Mouse (Mus musculus) urinary bladder, postnatal 10 days (tissue): ENCODE data around the gene Cisd1.
"Not testable (repeated sequence)": the region's sequence is repeated elsewhere in the genome, so short reads cannot be mapped to it uniquely, and the experiment has no call there.

Experiments
- DNase-seq: peaks from one replicate; pipeline ENCODE4 v3.0.0; 2022; ENCODE audit warnings: low spot score

Cisd1 gene

DNA sequence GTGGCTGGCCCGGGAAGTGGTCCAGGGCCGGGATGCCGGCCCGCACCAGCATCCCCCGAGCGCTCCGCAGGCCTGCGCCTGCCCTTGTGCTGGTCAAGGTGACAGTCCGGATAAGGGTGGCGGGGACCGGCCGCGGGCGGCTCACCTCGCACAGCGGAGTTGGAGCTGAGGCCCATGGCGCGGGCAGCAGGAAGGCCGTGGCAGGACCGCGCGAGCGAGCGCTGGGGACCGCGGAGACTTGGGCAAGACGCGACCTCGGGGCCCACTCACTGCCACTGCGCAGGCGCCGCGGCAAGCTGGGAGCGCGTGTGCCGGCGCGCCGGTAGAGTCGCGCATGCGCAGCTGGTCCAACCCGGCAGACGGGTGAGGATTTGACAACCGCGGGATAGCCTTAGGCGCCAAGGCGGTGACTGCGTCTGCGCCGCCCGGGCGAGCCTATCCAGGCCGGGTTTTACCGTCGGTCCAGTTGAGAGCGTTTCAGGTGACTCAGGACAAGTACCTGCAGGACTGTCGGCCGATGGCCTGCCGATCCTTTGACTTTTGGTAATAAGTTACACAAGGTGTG is at the start of gene Cisd1:
Gene Cisd1 (minus strand): TSS at position 376 of the 565 bp plus-strand sequence.
- DNase-seq = peak; percentile 78

DNA sequence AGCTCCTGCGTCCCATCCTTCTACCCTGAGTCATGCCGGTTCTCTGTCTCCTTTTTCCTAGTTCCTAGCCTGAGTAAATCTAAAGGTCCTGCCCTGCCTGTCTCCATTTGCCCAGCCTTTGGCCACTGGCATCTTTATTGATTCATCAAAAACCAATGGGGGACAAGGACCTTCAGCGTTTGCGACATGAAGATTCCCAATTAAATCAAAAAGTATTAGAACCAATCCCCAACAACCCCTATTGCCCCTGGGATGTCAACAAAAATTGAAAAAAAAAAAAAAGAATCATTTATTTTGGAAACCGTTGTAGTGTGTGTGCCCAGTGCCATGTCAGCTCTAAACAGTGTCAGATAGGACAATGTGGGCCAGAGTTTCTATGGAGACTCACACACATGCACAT is 44.6 kb upstream of the Cisd1 start:
- no peak for DNase-seq

GRCm38 (mm10) chr10:71384159-71385044 is 39.6 kb upstream of the Cisd1 start:
- no peak for DNase-seq

DNA sequence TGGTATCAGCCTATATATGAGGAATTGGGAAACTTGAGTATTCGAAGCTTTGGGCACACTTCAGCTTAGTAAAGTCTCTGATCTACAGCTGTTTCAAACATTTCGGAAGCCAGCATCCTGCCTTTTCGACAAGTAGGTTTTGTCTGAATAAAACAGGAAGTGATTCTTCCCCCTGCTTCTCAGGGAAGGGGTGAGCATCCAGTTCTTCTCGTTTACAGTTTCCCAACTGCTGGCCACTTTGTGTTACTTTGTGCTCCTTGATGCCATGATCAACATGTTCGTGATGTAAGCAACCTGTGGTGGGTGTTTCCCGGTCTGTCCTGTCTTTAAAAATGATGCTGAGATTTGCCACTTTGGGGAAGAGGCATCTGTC is 38.8 kb upstream of the Cisd1 start:
- not testable (repeated sequence) for DNase-seq

- DNase-seq = no peak
Measured at GRCm38 (mm10) chr10:71382858-71383551, 38.3 kb upstream of the Cisd1 start.

DNA sequence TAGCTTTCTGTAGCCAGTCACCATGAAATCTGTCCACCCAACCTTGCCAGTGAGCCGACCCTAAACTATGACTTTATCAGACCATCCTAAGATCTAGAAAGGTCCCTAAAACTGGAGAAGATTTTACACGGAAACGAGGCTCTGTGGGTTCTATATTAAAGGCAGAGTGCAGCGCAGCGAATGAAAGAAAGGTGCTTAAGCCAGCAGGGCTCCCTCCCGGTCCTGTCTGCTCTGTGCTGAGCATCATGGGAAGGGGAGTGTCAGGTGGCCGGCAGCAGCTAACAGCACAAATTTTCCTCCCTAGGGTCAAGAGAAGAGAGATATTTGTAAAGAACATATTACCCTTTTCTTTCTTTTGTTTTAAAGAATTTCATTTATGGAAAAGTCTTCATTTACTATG is 37.4 kb upstream of the Cisd1 start:
- DNase-seq = no peak

- no peak for DNase-seq
Measured at GRCm38 (mm10) chr10:71381471-71382033, 36.8 kb upstream of the Cisd1 start.

GRCm38 (mm10) chr10:71380406-71380805 is 35.7 kb upstream of the Cisd1 start:
- DNase-seq = no peak

GRCm38 (mm10) chr10:71376014-71376413 is 31.3 kb upstream of the Cisd1 start:
- no peak for DNase-seq

- no peak for DNase-seq
Measured at GRCm38 (mm10) chr10:71373706-71374105, 29.0 kb upstream of the Cisd1 start.

GRCm38 (mm10) chr10:71371881-71372280 is 27.1 kb upstream of the Cisd1 start:
- DNase-seq = no peak

DNA sequence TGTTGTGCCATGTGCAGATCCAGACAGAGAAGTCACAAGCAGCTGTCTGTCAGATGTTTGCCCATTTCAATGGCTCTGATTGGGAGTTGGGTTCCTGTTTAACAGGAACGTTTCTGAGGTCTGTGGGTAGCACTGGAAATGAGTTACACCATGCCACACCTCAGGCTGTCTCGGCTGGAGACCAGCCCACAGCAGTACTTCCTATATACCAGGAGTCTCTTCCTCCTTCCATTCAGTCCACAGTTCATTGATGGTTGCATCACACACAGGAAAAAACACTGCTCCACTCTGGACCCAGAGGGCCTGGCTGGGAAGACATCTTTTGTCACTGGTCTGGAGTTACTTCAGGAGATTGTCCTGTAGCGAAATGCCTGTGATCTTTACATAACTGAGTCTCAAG is 24.7 kb upstream of the Cisd1 start:
- no peak for DNase-seq

DNA sequence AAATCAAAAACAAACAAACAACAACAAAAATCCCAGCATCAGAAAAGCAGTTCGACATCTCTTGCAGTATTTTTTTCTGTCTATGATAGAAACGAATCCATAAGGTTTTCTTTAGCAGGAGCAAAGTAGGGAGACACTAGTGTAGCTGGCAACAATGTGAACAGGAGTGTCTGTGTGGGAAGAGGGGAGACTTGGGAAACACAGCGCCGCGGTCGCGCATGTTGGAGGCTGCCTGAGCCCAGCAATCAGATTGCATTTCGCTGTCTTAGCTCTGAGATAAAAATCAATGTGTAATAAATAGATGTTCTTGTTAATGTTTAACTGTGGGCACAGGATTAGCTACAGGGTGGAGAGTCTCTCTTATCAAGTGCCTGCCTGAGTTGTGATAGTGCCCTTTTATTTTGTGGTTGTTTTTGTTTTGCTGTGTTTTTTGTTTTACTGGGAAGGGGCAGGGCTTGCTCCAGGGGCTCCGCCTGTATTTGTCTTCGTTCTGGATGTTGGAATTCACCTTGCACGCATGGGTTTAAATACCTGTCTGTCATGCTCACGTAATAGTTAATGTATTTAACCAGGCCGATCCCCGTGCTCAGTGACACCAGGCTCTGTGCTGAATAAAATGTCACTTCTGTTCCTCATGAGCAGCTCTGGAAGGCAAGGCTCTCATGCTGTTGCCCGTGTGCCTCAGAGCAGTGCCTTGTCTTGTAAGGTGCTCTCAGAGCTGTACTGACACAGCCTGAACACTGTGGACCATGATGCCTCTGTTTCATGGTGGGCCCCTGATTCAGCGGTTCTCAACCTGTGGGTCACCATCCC is 23.6 kb upstream of the Cisd1 start:
- DNase-seq = no peak

DNA sequence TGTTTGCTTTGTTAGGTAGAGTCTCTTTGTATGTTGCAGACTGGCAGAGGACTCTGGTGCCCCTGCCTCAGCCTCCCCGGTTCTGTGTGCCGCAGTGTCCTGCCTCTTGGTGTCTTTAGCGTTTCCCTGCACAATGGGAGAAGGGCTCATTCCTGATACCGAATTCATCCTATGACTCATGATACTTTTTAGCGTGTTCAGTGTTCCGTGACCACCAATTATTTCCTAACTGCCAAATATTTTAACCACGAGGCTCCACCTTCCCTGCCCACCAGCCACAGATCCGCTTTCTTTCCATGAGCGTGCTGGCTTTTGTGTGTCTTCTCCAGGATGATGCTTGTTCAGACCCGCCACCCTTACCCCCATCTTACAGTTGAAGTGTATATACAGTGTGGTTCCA is 19.1 kb upstream of the Cisd1 start:
- DNase-seq = no peak

DNA sequence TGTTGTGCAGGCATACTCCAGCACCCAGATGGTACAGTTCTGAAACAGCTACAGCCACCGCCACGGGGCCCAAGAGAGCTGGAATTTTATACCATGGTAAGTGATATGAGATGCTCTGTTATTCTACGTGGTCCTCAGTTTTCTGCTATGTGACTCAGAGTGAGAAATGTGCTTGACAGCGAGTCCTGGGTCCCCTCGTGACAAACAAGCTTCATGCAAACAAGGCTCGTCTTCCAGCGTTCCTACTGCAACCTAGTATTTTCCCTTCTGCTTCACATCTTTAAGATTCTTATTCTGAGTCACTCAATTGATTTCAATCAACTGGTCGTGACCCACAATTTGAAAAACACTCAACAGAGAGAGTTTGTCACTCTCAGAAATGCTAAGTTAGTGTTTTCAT is 18.7 kb upstream of the Cisd1 start:
- no peak for DNase-seq

DNA sequence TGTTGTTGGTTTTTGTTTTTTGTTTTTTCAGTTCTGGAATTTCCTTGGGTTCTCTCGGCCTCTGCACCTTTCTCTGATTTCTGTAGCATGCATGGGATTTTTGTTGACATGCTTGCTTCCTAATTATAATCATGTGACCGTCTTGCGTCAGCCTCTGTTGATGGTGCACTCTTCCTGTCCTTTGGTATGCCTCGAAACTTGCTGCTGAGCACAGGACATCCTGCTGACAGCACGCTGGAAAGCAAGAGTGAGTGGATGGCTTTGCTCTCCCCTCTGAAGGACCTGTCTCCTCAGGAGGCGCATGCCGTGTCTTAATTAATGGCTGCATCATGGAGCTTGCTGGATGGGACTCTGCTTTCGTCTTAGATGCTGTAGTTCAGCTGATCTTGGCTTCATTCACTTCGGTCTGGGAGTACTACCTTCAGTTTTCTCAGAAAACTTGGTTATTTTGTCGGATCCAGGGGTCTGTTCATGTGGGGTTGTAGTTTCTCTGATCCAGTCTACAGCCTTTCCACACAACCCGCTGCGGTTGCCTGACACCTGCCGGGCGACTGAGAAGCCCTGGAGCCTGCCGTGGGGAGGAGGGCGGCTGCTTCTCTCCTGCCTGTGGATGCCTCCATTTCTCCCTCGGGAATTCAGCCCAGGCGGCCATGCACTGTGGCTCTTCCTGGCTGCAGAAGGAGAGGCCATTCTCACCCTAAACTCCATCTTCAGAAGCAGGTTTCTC is 17.2 kb upstream of the Cisd1 start:
- DNase-seq = no peak

DNA sequence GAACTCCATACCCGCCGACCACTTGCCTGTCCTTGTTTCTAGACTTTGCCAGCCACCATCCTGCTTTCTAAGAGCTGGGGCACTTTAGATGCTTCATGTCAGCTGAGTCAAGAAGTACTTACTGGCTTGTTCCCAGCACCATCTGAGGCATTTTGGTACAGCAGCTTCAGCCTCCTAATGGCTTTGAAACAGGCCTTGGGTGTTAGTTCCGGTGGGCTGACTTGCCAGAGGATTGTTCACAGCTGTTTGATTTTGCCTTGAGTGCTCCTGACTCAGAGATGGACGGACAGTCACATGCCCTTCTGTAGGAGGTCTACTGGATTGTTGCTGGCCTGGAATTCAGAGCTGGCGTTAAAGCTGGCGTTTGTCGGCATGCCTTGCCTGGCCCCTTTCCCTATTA is 16.3 kb upstream of the Cisd1 start:
- DNase-seq = no peak

DNA sequence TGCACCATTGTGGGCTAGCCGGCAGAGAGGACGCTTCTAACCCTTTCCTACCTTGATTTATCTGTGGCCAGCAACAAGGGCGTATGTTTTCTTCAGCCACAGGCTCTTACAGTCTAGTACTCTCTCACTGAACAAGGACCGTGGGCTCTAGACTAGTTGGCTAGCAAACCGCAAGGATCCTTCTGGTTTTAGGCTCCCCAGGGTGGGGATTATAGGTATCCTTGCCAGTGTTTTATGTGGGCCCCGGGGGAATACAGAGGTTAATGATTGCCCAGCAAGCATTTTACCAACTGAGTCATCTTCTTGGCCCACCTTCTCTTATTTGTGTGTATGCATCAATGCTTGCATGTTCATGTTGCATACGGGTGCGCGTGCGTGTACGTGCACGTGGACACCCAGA is 10.2 kb upstream of the Cisd1 start:
- DNase-seq = no peak

DNA sequence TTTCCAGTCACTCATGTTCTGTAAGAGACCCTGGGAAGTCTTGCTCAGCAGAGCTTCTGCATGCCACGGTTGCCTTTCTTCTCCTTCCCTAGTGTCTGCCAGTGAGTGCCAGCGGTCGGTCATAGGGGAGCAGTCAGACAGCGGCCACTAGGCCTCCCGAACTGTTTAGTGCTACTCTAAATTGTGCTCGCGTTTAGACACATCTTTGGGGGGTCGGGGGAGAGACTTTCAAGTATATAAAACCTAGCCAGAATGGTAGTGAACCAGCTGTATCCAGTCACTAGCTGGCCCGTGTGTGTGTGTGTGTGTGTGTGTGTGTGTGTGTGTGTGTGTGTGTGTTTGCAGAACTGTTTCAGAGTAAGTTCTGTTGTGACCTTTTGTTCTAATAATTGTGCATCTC is 9.1 kb upstream of the Cisd1 start:
- no peak for DNase-seq

- no peak for DNase-seq
Measured at GRCm38 (mm10) chr10:71351301-71351700, 6.5 kb upstream of the Cisd1 start.

GRCm38 (mm10) chr10:71349290-71349689 is 4.5 kb upstream of the Cisd1 start:
- DNase-seq = no peak
